Mouse (Mus musculus) limb, embryonic 12.5 days (tissue): ENCODE measurements around the gene Rrp12. TPM values are rescaled to one million over a fixed set of nuclear protein-coding genes. Genes with fewer than 3 reads are reported as not detected.

Source experiments
- ATAC-seq: fragments of 200-750 bp; cut with Nextera tagmentation; 2 replicates; pipeline ENCODE4 v1.8.0; 2017; ENCODE audit warnings: low read depth, moderate TSS enrichment; ENCODE audit not compliant: insufficient number of reproducible peaks, insufficient read depth, low FRiP score, low TSS enrichment
- H3K27ac ChIP-seq: fragments of 300-500 bp; sonication (generic); 2 replicates; pipeline ENCODE4 v1.5.1; 2016; ENCODE audit warnings: mild to moderate bottlenecking, moderate library complexity
- H3K27me3 ChIP-seq: fragments of 300-500 bp; sonication (generic); 2 replicates; pipeline ENCODE4 v1.6.1; 2016; ENCODE audit warnings: mild to moderate bottlenecking, moderate library complexity
- H3K36me3 ChIP-seq: fragments of 300-500 bp; sonication (generic); 2 replicates; pipeline ENCODE4 v1.6.1; 2016; ENCODE audit warnings: mild to moderate bottlenecking, moderate library complexity
- H3K4me1 ChIP-seq: fragments of 300-500 bp; sonication (generic); replicated peaks from 2 replicates; pipeline ENCODE4 v1.6.1; 2016
- H3K4me2 ChIP-seq: fragments of 300-500 bp; sonication (generic); 2 replicates; pipeline ENCODE4 v1.6.1; 2016; ENCODE audit warnings: mild to moderate bottlenecking, moderate library complexity
- H3K4me3 ChIP-seq: fragments of 300-500 bp; sonication (generic); replicated peaks from 2 replicates; pipeline ENCODE4 v1.5.1; 2016; ENCODE audit warnings: mild to moderate bottlenecking
- H3K9ac ChIP-seq: fragments of 300-500 bp; sonication (generic); replicated peaks from 2 replicates; pipeline ENCODE4 v1.6.1; 2016; ENCODE audit warnings: mild to moderate bottlenecking, moderate library complexity
- H3K9me3 ChIP-seq: fragments of 300-500 bp; sonication (generic); 2 replicates; pipeline ENCODE4 v1.6.1; 2016; ENCODE audit warnings: mild to moderate bottlenecking, moderate library complexity
- WGBS: fragments of 180-500 bp; shearing (Covaris S2); methylation state at CpG from one replicate; pipeline ENCODE4 v1.1.7; 2016; 5-methylcytosine and 5-hydroxymethylcytosine counted together
- polyA plus RNA-seq: library from polyadenylated mRNA; unstranded; fragments of >200 nt; fragmentation: Nextera tagmentation; extraction: Ambion mirVana; gene quantifications from 2 replicates; pipeline ENCODE4 v1.2.1, GENCODE M21; 2016

Rrp12 gene
- polyA plus RNA-seq, 1 experiment from 2014 or later: 23.2 TPM

DNA sequence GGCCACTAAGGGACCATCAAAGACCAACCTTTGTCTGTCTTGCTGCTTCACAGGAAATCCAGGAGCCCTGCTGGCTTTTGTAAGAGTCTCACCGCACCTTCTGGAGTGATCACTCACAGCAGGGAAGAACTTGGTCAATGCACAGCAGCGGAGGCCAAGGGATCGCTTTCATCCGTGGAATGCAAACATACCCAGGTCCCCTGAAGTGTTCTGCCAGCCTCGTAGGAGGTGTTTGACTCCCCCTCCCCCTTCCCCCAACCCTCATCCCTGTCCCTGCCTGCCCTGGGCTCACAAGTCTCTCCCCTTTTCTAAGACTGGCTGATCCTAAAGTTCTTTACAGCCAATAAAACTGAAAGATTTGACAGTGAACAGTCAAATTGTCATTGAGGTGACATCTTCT is 74.5 kb downstream of the Rrp12 start:
- H3K9me3 ChIP-seq: no peaks in the 10 kb centered on the region
- 6% methylated on average over 5 of the region's 5 CpGs for WGBS

GRCm38 (mm10) chr19:41818749-41819148 is 77.2 kb downstream of the Rrp12 start:
- ATAC-seq: no peak
- Histone ChIP-seq H3K36me3 (no peaks in the 10 kb centered on the region), H3K9me3 (0 out of 2 replicates have a peak, but pooled peaks cover 3% of the 10 kb centered on the region), H3K27me3 (peaks cover 8% of the 10 kb centered on the region), H3K9ac (no peak overlapping the region), H3K4me2 (no peak overlapping the region), H3K4me1 (peaks cover 24% of the 10 kb centered on the region), H3K4me3 (no peak overlapping the region), H3K27ac (no peak overlapping the region)
- 85% methylated on average over 4 of the region's 4 CpGs for WGBS

More for the DNA sequence above, 74.5 kb downstream of the Rrp12 start:
- Histone ChIP-seq H3K4me1 (peaks cover 21% of the 10 kb centered on the region), H3K36me3 (no peaks in the 10 kb centered on the region), H3K27ac (no peak overlapping the region), H3K27me3 (peaks cover 8% of the 10 kb centered on the region), H3K9ac (no peak overlapping the region; the same call in 1 of the 2 replicates), H3K4me3 (no peak overlapping the region), H3K4me2 (no peak overlapping the region)
- no peak for ATAC-seq

DNA sequence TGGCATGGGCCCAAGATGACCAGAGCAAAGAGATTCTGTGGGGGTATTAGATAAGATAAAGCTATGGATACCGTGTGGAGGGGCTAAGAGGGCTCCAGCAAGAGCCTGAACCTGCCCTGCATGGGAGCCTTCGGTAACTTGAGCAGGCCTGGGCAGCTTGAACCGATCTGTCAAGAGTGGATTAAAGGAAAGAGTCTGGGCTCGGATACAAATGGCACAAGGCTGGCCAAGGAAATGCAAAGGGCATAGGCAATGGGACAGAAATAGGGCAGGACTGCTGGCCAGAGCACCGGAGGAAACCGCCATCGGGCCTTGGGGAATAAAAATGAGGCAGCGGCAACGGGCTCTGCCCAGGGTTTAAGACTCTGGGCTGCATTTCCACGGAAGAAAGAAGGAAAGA is 78.6 kb downstream of the Rrp12 start:
- Histone ChIP-seq H3K27me3 (peaks cover 8% of the 10 kb centered on the region), H3K9me3 (0 out of 2 replicates have a peak, but pooled peaks cover 5% of the 10 kb centered on the region), H3K4me3 (no peak overlapping the region), H3K4me2 (peak overlapping the region; percentile 19; the same call in 1 of the 2 replicates), H3K4me1 (peaks cover 24% of the 10 kb centered on the region), H3K36me3 (no peaks in the 10 kb centered on the region), H3K27ac (peak overlapping the region; percentile 82), H3K9ac (no peak overlapping the region)
- WGBS: 41% methylated on average over 10 of the region's 10 CpGs
- peak; percentile 47; the same call in 1 of the 2 replicates for ATAC-seq

DNA sequence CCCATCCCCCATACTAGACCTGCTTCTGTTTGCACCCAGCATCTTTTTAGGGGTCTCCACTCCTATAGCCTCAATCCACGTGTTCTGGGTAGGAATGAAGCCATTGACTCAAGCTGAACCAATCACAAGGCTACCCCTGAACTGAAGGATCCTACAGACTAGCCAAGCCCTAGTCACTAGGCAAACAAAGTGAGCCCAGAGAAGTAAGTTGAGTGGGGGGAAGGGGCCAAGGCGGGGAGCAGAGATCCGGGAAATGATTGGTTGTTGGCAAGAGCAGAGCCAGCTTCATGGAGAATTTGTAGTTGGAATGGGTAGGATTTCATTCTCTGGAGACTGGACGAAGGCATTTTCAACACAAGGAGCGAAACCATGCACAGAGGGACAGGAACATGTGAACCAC is 79.1 kb downstream of the Rrp12 start:
- 49% methylated on average over 5 of the region's 5 CpGs for WGBS
- Histone ChIP-seq H3K36me3 (no peaks in the 10 kb centered on the region), H3K4me3 (no peak overlapping the region), H3K27ac (peak overlapping the region; percentile 82), H3K27me3 (peaks cover 8% of the 10 kb centered on the region), H3K9ac (no peak overlapping the region), H3K9me3 (0 out of 2 replicates have a peak, but pooled peaks cover 5% of the 10 kb centered on the region), H3K4me1 (peaks cover 24% of the 10 kb centered on the region), H3K4me2 (peak overlapping the region; percentile 19; the same call in 1 of the 2 replicates)
- peak; percentile 87 for ATAC-seq

GRCm38 (mm10) chr19:41816410-41816809 is 79.6 kb downstream of the Rrp12 start:
- Histone ChIP-seq H3K27me3 (peaks cover 8% of the 10 kb centered on the region), H3K9ac (no peak overlapping the region), H3K9me3 (0 out of 2 replicates have a peak, but pooled peaks cover 5% of the 10 kb centered on the region), H3K4me1 (peaks cover 22% of the 10 kb centered on the region), H3K4me2 (no peak overlapping the region), H3K27ac (no peak overlapping the region), H3K36me3 (no peaks in the 10 kb centered on the region), H3K4me3 (no peak overlapping the region)
- 58% methylated on average over 5 of the region's 5 CpGs for WGBS
- ATAC-seq: no peak

- Histone ChIP-seq H3K27me3 (no peaks in the 10 kb centered on the region), H3K36me3 (no peaks in the 10 kb centered on the region), H3K9ac (no peak overlapping the region), H3K27ac (no peak overlapping the region), H3K9me3 (0 out of 2 replicates have a peak, but pooled peaks cover 5% of the 10 kb centered on the region), H3K4me3 (no peak overlapping the region), H3K4me1 (peaks cover 18% of the 10 kb centered on the region), H3K4me2 (no peak overlapping the region)
- WGBS: 90% methylated on average over 4 of the region's 4 CpGs
- no peak for ATAC-seq
Measured at GRCm38 (mm10) chr19:41813374-41813773, 82.6 kb downstream of the Rrp12 start.

Other genes with a start within 250 kb of the Rrp12 start
- gene Slit1, start 152.5 kb downstream of the Rrp12 start, polyA plus RNA-seq: 0.15 and 0.40 TPM in 2 replicates
- gene Arhgap19, start 94.1 kb downstream of the Rrp12 start, polyA plus RNA-seq: 33.5 and 35.0 TPM in 2 replicates
- gene Frat1, start 66.2 kb downstream of the Rrp12 start, polyA plus RNA-seq: 5.8 and 6.2 TPM in 2 replicates
- 5.0 and 5.6 TPM in 2 replicates for gene Frat2, start 48.0 kb downstream of the Rrp12 start, polyA plus RNA-seq
- gene Pgam1, start 15.8 kb upstream of the Rrp12 start, polyA plus RNA-seq: 636 and 656 TPM in 2 replicates
- gene Exosc1, start 37.2 kb upstream of the Rrp12 start, polyA plus RNA-seq: 78.5 and 81.9 TPM in 2 replicates
- 87.6 and 93.2 TPM in 2 replicates for gene Zdhhc16, start 37.3 kb upstream of the Rrp12 start, polyA plus RNA-seq
- 41.3 and 42.5 TPM in 2 replicates for gene Mms19, start 85.0 kb upstream of the Rrp12 start, polyA plus RNA-seq
- 19.1 and 19.3 TPM in 2 replicates for gene Ubtd1, start 85.6 kb upstream of the Rrp12 start, polyA plus RNA-seq
- gene Ankrd2, start 139.8 kb upstream of the Rrp12 start, polyA plus RNA-seq: 0.25 TPM in 1 of 2 replicates, not detected in the other
- gene Hoga1, start 149.4 kb upstream of the Rrp12 start, polyA plus RNA-seq: 1.5 and 1.9 TPM in 2 replicates
- gene 4933411K16Rik, start 156.1 kb upstream of the Rrp12 start, polyA plus RNA-seq: 0.20 TPM in 1 of 2 replicates, not detected in the other
- gene Morn4, start 190.2 kb upstream of the Rrp12 start, polyA plus RNA-seq: 37.7 and 39.1 TPM in 2 replicates
- gene Pi4k2a, start 194.3 kb upstream of the Rrp12 start, polyA plus RNA-seq: 36.5 and 39.4 TPM in 2 replicates
- 22.6 and 26.3 TPM in 2 replicates for gene Avpi1, start 232.9 kb upstream of the Rrp12 start, polyA plus RNA-seq